Mouse (Mus musculus): ENCODE data around the gene Shprh. TPM values are rescaled to one million over a fixed set of nuclear protein-coding genes. Genes with fewer than 3 reads are reported as not detected.

The Shprh gene
- 10.0 and 10.4 TPM in 2 replicates for polyA plus RNA-seq (2015; fragmentation: Nextera tagmentation; extraction: Ambion mirVana)

GRCm38 (mm10) chr10:11148884-11149741, at the start of gene Shprh:
Gene Shprh, plus strand, starts transcription at chr10:11149427.
- Histone ChIP-seq H3K27me3 (replicated peaks) (no peaks in the 10 kb centered on the region), H3K4me3 (peak within 1 kb of the TSS; percentile 95), H3K9ac (peak within 1 kb of the TSS; percentile 95), H3K4me1 (peaks cover 32% of the 10 kb centered on the region), H3K9me3 (no peaks in the 10 kb centered on the region), H3K27ac (replicated peaks) (peak within 1 kb of the TSS; percentile 72), H3K36me3 (peaks cover 22% of the 10 kb centered on the region), H3K4me2 (peak within 1 kb of the TSS; percentile 89)
- ATAC-seq (ENCODE audit: extremely low read depth, insufficient number of reproducible peaks, low FRiP score, low TSS enrichment), result peak; percentile 99
- WGBS, result 1% methylated on average over 60 of the region's 60 CpGs

- no peak for ATAC-seq (ENCODE audit: extremely low read depth, insufficient number of reproducible peaks, low FRiP score, low TSS enrichment)
- WGBS, result 82% methylated on average over 2 of the region's 2 CpGs
- Histone ChIP-seq H3K4me1 (no peaks in the 10 kb centered on the region), H3K9me3 (peaks cover 3% of the 10 kb centered on the region; the same call in 1 of the 2 replicates), H3K27me3 (replicated peaks) (no peaks in the 10 kb centered on the region), H3K4me2 (no peak overlapping the region), H3K4me3 (no peak overlapping the region), H3K36me3 (no peaks in the 10 kb centered on the region), H3K9ac (no peak overlapping the region), H3K27ac (replicated peaks) (no peak overlapping the region)
These were observed 27.4 kb upstream of the Shprh start for GRCm38 (mm10) chr10:11121781-11122180.

- Histone ChIP-seq H3K4me2 (no peak overlapping the region), H3K4me3 (no peak overlapping the region), H3K36me3 (no peaks in the 10 kb centered on the region), H3K27me3 (replicated peaks) (no peaks in the 10 kb centered on the region), H3K9me3 (no peaks in the 10 kb centered on the region), H3K9ac (no peak overlapping the region), H3K4me1 (peaks cover 7% of the 10 kb centered on the region), H3K27ac (replicated peaks) (no peak overlapping the region)
- ATAC-seq (ENCODE audit: extremely low read depth, insufficient number of reproducible peaks, low FRiP score, low TSS enrichment), result no peak
These were observed 3.6 kb upstream of the Shprh start for GRCm38 (mm10) chr10:11145580-11145979.

GRCm38 (mm10) chr10:11148446-11148845, 781 bp upstream of the Shprh start:
- Histone ChIP-seq H3K9me3 (no peaks in the 10 kb centered on the region), H3K4me1 (peaks cover 31% of the 10 kb centered on the region), H3K36me3 (peaks cover 21% of the 10 kb centered on the region), H3K27ac (replicated peaks) (no peak overlapping the region), H3K4me3 (peak overlapping the region; percentile 95), H3K9ac (no peak overlapping the region), H3K27me3 (replicated peaks) (no peaks in the 10 kb centered on the region), H3K4me2 (peak overlapping the region; percentile 89; the same call in 1 of the 2 replicates)
- 77% methylated on average over 4 of the region's 4 CpGs for WGBS
- ATAC-seq (ENCODE audit: extremely low read depth, insufficient number of reproducible peaks, low FRiP score, low TSS enrichment), result no peak

- ATAC-seq (ENCODE audit: extremely low read depth, insufficient number of reproducible peaks, low FRiP score, low TSS enrichment), result no peak
These were observed 507 bp downstream of the Shprh start for GRCm38 (mm10) chr10:11149742-11150125.

GRCm38 (mm10) chr10:11151644-11152043, 2.4 kb downstream of the Shprh start:
- ATAC-seq (ENCODE audit: extremely low read depth, insufficient number of reproducible peaks, low FRiP score, low TSS enrichment), result no peak
- Histone ChIP-seq H3K27me3 (replicated peaks) (no peaks in the 10 kb centered on the region), H3K4me1 (peaks cover 32% of the 10 kb centered on the region), H3K4me2 (no peak overlapping the region), H3K36me3 (peaks cover 43% of the 10 kb centered on the region), H3K9ac (no peak overlapping the region), H3K9me3 (no peaks in the 10 kb centered on the region), H3K4me3 (no peak overlapping the region), H3K27ac (replicated peaks) (no peak overlapping the region)
- WGBS, result 77% methylated on average over 14 of the region's 14 CpGs

More at GRCm38 (mm10) chr10:11149742-11150125, 507 bp downstream of the Shprh start:
- H3K4me3 ChIP-seq, result peak overlapping the region; percentile 95
- H3K4me1 ChIP-seq, result peaks cover 32% of the 10 kb centered on the region
- peak overlapping the region; percentile 95 for H3K9ac ChIP-seq
- H3K9me3 ChIP-seq, result no peaks in the 10 kb centered on the region
- H3K27me3 ChIP-seq (replicated peaks), result no peaks in the 10 kb centered on the region
- H3K27ac ChIP-seq (replicated peaks), result peak overlapping the region; percentile 72
- 1% methylated on average over 20 of the region's 20 CpGs for WGBS
- H3K36me3 ChIP-seq, result peaks cover 24% of the 10 kb centered on the region
- peak overlapping the region; percentile 89 for H3K4me2 ChIP-seq

- no peak overlapping the region for H3K27ac ChIP-seq (replicated peaks)
- H3K36me3 ChIP-seq, result peaks cover 79% of the 10 kb centered on the region
- H3K4me3 ChIP-seq, result no peak overlapping the region
- ATAC-seq (ENCODE audit: extremely low read depth, insufficient number of reproducible peaks, low FRiP score, low TSS enrichment), result no peak
- WGBS, result 75% methylated on average over 9 of the region's 9 CpGs
- H3K9me3 ChIP-seq, result no peaks in the 10 kb centered on the region
- H3K4me1 ChIP-seq, result peaks cover 11% of the 10 kb centered on the region
- H3K27me3 ChIP-seq (replicated peaks), result no peaks in the 10 kb centered on the region
- H3K4me2 ChIP-seq, result no peak overlapping the region
- H3K9ac ChIP-seq, result no peak overlapping the region
These were observed 7.8 kb downstream of the Shprh start for GRCm38 (mm10) chr10:11157039-11157438.

- H3K27ac ChIP-seq (replicated peaks), result no peak overlapping the region
- ATAC-seq (ENCODE audit: extremely low read depth, insufficient number of reproducible peaks, low FRiP score, low TSS enrichment), result no peak
- 86% methylated on average over 5 of the region's 5 CpGs for WGBS
- H3K9me3 ChIP-seq, result no peaks in the 10 kb centered on the region
- no peak overlapping the region for H3K4me2 ChIP-seq
- H3K4me1 ChIP-seq, result no peaks in the 10 kb centered on the region
- H3K9ac ChIP-seq, result no peak overlapping the region
- no peaks in the 10 kb centered on the region for H3K27me3 ChIP-seq (replicated peaks)
- no peak overlapping the region for H3K4me3 ChIP-seq
- H3K36me3 ChIP-seq, result peaks cover 88% of the 10 kb centered on the region
These were observed 15.3 kb downstream of the Shprh start for GRCm38 (mm10) chr10:11164537-11164936.

- Histone ChIP-seq H3K9me3 (no peaks in the 10 kb centered on the region), H3K36me3 (peaks cover 90% of the 10 kb centered on the region)
- ATAC-seq (ENCODE audit: extremely low read depth, insufficient number of reproducible peaks, low FRiP score, low TSS enrichment), result no peak
These were observed 21.0 kb downstream of the Shprh start for GRCm38 (mm10) chr10:11170252-11170651.

GRCm38 (mm10) chr10:11171615-11172014, 22.4 kb downstream of the Shprh start:
- 0 out of 2 replicates have a peak, but pooled peaks cover 3% of the 10 kb centered on the region for H3K4me1 ChIP-seq
- no peaks in the 10 kb centered on the region for H3K9me3 ChIP-seq
- no peak overlapping the region for H3K9ac ChIP-seq
- peaks cover 85% of the 10 kb centered on the region for H3K36me3 ChIP-seq
- H3K4me3 ChIP-seq, result no peak overlapping the region
- WGBS, result 29% methylated on average over 4 of the region's 4 CpGs
- no peaks in the 10 kb centered on the region for H3K27me3 ChIP-seq (replicated peaks)
- H3K4me2 ChIP-seq, result peak overlapping the region; percentile 18
- no peak for ATAC-seq (ENCODE audit: extremely low read depth, insufficient number of reproducible peaks, low FRiP score, low TSS enrichment)
- H3K27ac ChIP-seq (replicated peaks), result peak overlapping the region; percentile 81

More at GRCm38 (mm10) chr10:11170252-11170651, 21.0 kb downstream of the Shprh start:
- WGBS, result 78% methylated on average over 5 of the region's 5 CpGs
- H3K9ac ChIP-seq, result no peak overlapping the region
- no peak overlapping the region for H3K4me3 ChIP-seq
- no peaks in the 10 kb centered on the region for H3K27me3 ChIP-seq (replicated peaks)
- no peak overlapping the region for H3K4me2 ChIP-seq
- 0 out of 2 replicates have a peak, but pooled peaks cover 3% of the 10 kb centered on the region for H3K4me1 ChIP-seq
- H3K27ac ChIP-seq (replicated peaks), result no peak overlapping the region

- H3K36me3 ChIP-seq, result peaks cover 82% of the 10 kb centered on the region
- H3K9ac ChIP-seq, result no peak overlapping the region
- H3K4me2 ChIP-seq, result no peak overlapping the region
- H3K27me3 ChIP-seq (replicated peaks), result no peaks in the 10 kb centered on the region
- H3K27ac ChIP-seq (replicated peaks), result peak overlapping the region; percentile 56
- H3K4me3 ChIP-seq, result no peak overlapping the region
- H3K4me1 ChIP-seq, result 0 out of 2 replicates have a peak, but pooled peaks cover 3% of the 10 kb centered on the region
- ATAC-seq (ENCODE audit: extremely low read depth, insufficient number of reproducible peaks, low FRiP score, low TSS enrichment), result no peak
- H3K9me3 ChIP-seq, result no peaks in the 10 kb centered on the region
These were observed 23.3 kb downstream of the Shprh start for GRCm38 (mm10) chr10:11172519-11172918.

Data from heart, embryonic 13.5 days (tissue).